Mouse (Mus musculus): Measurements from ENCODE around the gene Slc16a14.

DNA sequence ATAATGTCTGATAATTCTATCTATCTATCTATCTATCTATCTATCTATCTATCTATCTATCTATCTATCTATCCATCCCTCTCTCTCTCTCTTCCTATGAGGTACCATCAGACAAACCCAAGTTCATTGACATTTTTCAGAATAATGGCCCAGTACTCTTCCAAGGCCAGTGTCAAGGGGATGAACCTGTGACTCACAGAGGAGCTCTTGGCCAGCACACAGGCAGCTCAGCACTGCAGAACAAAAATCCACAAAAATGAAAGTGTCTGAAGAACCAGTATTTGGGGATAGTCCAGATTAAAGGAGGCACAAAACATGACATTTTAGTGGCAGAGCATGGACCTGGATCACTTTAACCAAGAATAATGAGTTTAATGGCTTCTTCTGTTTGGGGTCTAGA lies 7.7 kb upstream of the Slc16a14 start:
- TF ChIP-seq ZNF384 (IDR thresholded peaks at IDR 0.05; ENCODE audit: low read depth, low read length) = no peak
- TF ChIP-seq CHD2 (IDR thresholded peaks at IDR 0.05; ENCODE audit: low read depth, low read length) = no peak
